Mouse (Mus musculus) layer of hippocampus, adult 6 months (tissue): Measurements from ENCODE around the gene Olfr976. TPM values are rescaled to one million over a fixed set of nuclear protein-coding genes. Genes with fewer than 3 reads are reported as not detected.

Experiments
- long read RNA-seq, 2 experiments: library from polyadenylated mRNA; unstranded; transcript quantifications; one replicate each; pipeline ENCODE4 v2.0.0; 2019 to 2020
- polyA plus RNA-seq: library from polyadenylated mRNA; unstranded; fragments of <200 nt; fragmentation: Nextera tagmentation; gene quantifications from 2 replicates; pipeline ENCODE4 v1.2.3, GENCODE M21; 2021

Olfr976 gene
- not detected in 2 replicates for polyA plus RNA-seq
- long read RNA-seq, experiment 1, result 0 reads
- long read RNA-seq, experiment 2, result 0 reads

GRCm38 (mm10) chr9:39961033-39961432 lies at the start of gene Olfr976:
Gene Olfr976, minus strand, starts transcription at chr9:39961133.

GRCm38 (mm10) chr9:40009482-40009881 lies 48.5 kb upstream of the Olfr976 start, which contains the start of gene Olfr980:
Gene Olfr980, minus strand, starts transcription at chr9:40009582.

GRCm38 (mm10) chr9:40003365-40003764 lies 42.4 kb upstream of the Olfr976 start, which contains the start of gene Olfr979:
Gene Olfr979, minus strand, starts transcription at chr9:40003465.

GRCm38 (mm10) chr9:39991813-39992212 lies 30.9 kb upstream of the Olfr976 start, which contains the start of gene Olfr978:
Gene Olfr978, plus strand, starts transcription at chr9:39992113.

GRCm38 (mm10) chr9:39951946-39952345 lies 9.0 kb downstream of the Olfr976 start, which contains the start of gene Olfr975:
Gene Olfr975, minus strand, starts transcription at chr9:39952046.

GRCm38 (mm10) chr9:39937201-39937600 lies 23.7 kb downstream of the Olfr976 start, which contains the start of gene Olfr974:
Gene Olfr974, plus strand, starts transcription at chr9:39937501.

GRCm38 (mm10) chr9:39907036-39907435 lies 53.9 kb downstream of the Olfr976 start, which contains the start of gene Olfr229:
Gene Olfr229, plus strand, starts transcription at chr9:39907336.

Other genes with a start within 250 kb of the Olfr976 start
- gene Olfr965, start 249.8 kb downstream of the Olfr976 start, polyA plus RNA-seq, result not detected in 2 replicates
- not detected in 2 replicates for gene Olfr150, start 230.2 kb downstream of the Olfr976 start, polyA plus RNA-seq
- gene Olfr967, start 214.9 kb downstream of the Olfr976 start, polyA plus RNA-seq, result not detected in 2 replicates
- gene Olfr968, start 177.9 kb downstream of the Olfr976 start, polyA plus RNA-seq, result not detected in 2 replicates
- gene Olfr969, start 170.2 kb downstream of the Olfr976 start, polyA plus RNA-seq, result not detected in 2 replicates
- gene Olfr970, start 152.3 kb downstream of the Olfr976 start, polyA plus RNA-seq, result not detected in 2 replicates
- not detected in 2 replicates for gene Olfr971, start 124.3 kb downstream of the Olfr976 start, polyA plus RNA-seq
- gene Olfr972, start 94.7 kb downstream of the Olfr976 start, polyA plus RNA-seq, result not detected in 2 replicates
- not detected in 2 replicates for gene Olfr229, start 53.8 kb downstream of the Olfr976 start, polyA plus RNA-seq
- not detected in 2 replicates for gene Olfr974, start 23.6 kb downstream of the Olfr976 start, polyA plus RNA-seq
- gene Olfr975, start 9.1 kb downstream of the Olfr976 start, polyA plus RNA-seq, result not detected in 2 replicates
- not detected in 2 replicates for gene Olfr978, start 31.0 kb upstream of the Olfr976 start, polyA plus RNA-seq
- not detected in 2 replicates for gene Olfr979, start 42.3 kb upstream of the Olfr976 start, polyA plus RNA-seq
- gene Olfr980, start 48.4 kb upstream of the Olfr976 start, polyA plus RNA-seq, result not detected in 2 replicates
- gene Olfr981, start 60.3 kb upstream of the Olfr976 start, polyA plus RNA-seq, result not detected in 2 replicates
- gene Olfr982, start 112.7 kb upstream of the Olfr976 start, polyA plus RNA-seq, result not detected in 2 replicates
- gene Olfr983, start 132.5 kb upstream of the Olfr976 start, polyA plus RNA-seq, result not detected in 2 replicates
- gene Olfr984, start 153.1 kb upstream of the Olfr976 start, polyA plus RNA-seq, result not detected in 2 replicates
- gene Olfr985, start 169.1 kb upstream of the Olfr976 start, polyA plus RNA-seq, result not detected in 2 replicates
- gene Tmem225, start 187.0 kb upstream of the Olfr976 start, polyA plus RNA-seq, result not detected in 2 replicates
- gene Olfr986, start 219.8 kb upstream of the Olfr976 start, polyA plus RNA-seq, result not detected in 2 replicates
- gene Zfp202, start 231.2 kb upstream of the Olfr976 start, polyA plus RNA-seq, result 1.4 and 1.8 TPM in 2 replicates